Mouse (Mus musculus) liver, postnatal 0 days (tissue): ENCODE data around the gene Fkbp1b.

Source experiments
- CTCF ChIP-seq: sonication (generic); IDR thresholded peaks from 2 replicates; pipeline ENCODE4 v1.5.1; 2016; ENCODE audit warnings: antibody characterized with exemption, low read depth
- EP300 ChIP-seq: IDR thresholded peaks from 2 replicates; pipeline ENCODE4 v1.6.1; 2016; ENCODE audit warnings: antibody characterized with exemption, low read depth, mild to moderate bottlenecking

- TF ChIP-seq EP300: peak; percentile 26; the same call in 1 of the 2 replicates
- no peak for TF ChIP-seq CTCF
These were observed 36.9 kb upstream of the Fkbp1b start for GRCm38 (mm10) chr12:4878296-4878783.
